Mouse (Mus musculus) stomach, postnatal 0 days (tissue): ENCODE results near the gene Rfxank. TPM values are rescaled to one million over a fixed set of nuclear protein-coding genes. Genes with fewer than 3 reads are reported as not detected.
A peak's percentile ranks its signal among the peaks of the same experiment; 100 is the strongest.

Experiments used
- ATAC-seq: fragments of 200-750 bp; cut with Nextera tagmentation; 2 replicates; pipeline ENCODE4 v1.8.0; 2017; ENCODE audit not compliant: low FRiP score, low TSS enrichment
- DNase-seq: peaks from one replicate; pipeline ENCODE4 v3.0.0-alpha.2; 2016; ENCODE audit warnings: low spot score
- H3K27ac ChIP-seq: fragments of 300-500 bp; sonication (generic); replicated peaks from 2 replicates; pipeline ENCODE4 v1.5.1; 2014; ENCODE audit warnings: mild to moderate bottlenecking, control low read depth
- H3K27me3 ChIP-seq: fragments of 300-500 bp; sonication (generic); 2 replicates; pipeline ENCODE4 v1.6.1; 2014; ENCODE audit warnings: low read length; ENCODE audit not compliant: control insufficient read depth, insufficient read depth
- H3K36me3 ChIP-seq: fragments of 300-500 bp; sonication (generic); 2 replicates; pipeline ENCODE4 v1.6.1; 2014; ENCODE audit warnings: low read length, mixed read lengths; ENCODE audit not compliant: control insufficient read depth, insufficient read depth
- H3K4me1 ChIP-seq: fragments of 300-500 bp; sonication (generic); replicated peaks from 2 replicates; pipeline ENCODE4 v1.6.1; 2014; ENCODE audit warnings: antibody characterized with exemption; ENCODE audit not compliant: control insufficient read depth, insufficient read depth
- H3K4me2 ChIP-seq: fragments of 300-500 bp; sonication (generic); replicated peaks from 2 replicates; pipeline ENCODE4 v1.6.1; 2014; ENCODE audit warnings: low read depth, mild to moderate bottlenecking, control low read depth, moderate library complexity
- H3K4me3 ChIP-seq: fragments of 300-500 bp; sonication (generic); 2 replicates; pipeline ENCODE4 v1.5.1; 2014; ENCODE audit warnings: low read depth, low read length, control low read depth
- H3K9ac ChIP-seq: fragments of 300-500 bp; sonication (generic); 2 replicates; pipeline ENCODE4 v1.6.1; 2014; ENCODE audit warnings: mild to moderate bottlenecking, low read length, control low read depth, mixed read lengths
- H3K9me3 ChIP-seq: fragments of 300-500 bp; sonication (generic); 2 replicates; pipeline ENCODE4 v1.6.1; 2016; ENCODE audit warnings: low read length; ENCODE audit not compliant: control insufficient read depth
- CTCF ChIP-seq: IDR thresholded peaks from 2 replicates; pipeline ENCODE4 v1.5.1; 2016; ENCODE audit warnings: antibody characterized with exemption, low read depth, mild to moderate bottlenecking, moderate library complexity
- EP300 ChIP-seq: optimal IDR thresholded peaks from 2 replicates; pipeline ENCODE3; 2016; ENCODE audit warnings: antibody characterized with exemption
- WGBS: fragments of 180-500 bp; shearing (Covaris S2); extraction: QIAGEN DNeasy Blood & Tissue Kit; methylation state at CpG from one replicate; pipeline ENCODE4 v1.1.7; 2014; 5-methylcytosine and 5-hydroxymethylcytosine counted together
- polyA plus RNA-seq: library from polyadenylated mRNA; unstranded; fragments of >200 nt; fragmentation: Nextera tagmentation; extraction: Ambion mirVana; gene quantifications from 2 replicates; pipeline ENCODE4 v1.2.1, GENCODE M21; 2015

Gene Rfxank
- polyA plus RNA-seq, 1 experiment from 2014 or later = 8.9 TPM

DNA sequence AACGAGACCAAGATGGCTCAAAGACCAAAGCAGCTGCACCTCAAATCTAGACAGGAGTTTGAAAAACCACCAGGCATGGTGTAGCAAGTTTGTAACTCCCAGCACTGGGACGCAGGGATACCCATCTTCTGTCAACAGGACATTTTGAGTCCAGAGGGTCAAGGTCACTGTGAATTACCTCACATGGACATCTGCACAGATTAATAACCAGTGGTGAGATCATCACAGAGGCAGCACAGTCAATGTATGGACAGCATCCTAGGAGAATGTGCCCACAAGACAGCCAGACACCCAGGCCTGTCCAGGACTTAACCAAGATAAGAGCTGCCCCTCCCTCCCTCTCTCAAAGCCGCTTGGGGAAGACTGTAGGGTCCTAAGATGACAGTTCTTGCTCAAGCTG, 31.2 kb upstream of the Rfxank start:
- H3K4me1 ChIP-seq = no peaks in the 10 kb centered on the region
- no peak overlapping the region for H3K4me3 ChIP-seq
- no peak overlapping the region for H3K27ac ChIP-seq
- no peak overlapping the region for H3K9ac ChIP-seq
- ATAC-seq = no peak
- no peaks in the 10 kb centered on the region; the same call in 1 of the 2 replicates for H3K27me3 ChIP-seq
- H3K36me3 ChIP-seq = no peaks in the 10 kb centered on the region
- no peak for DNase-seq
- no peak overlapping the region for H3K4me2 ChIP-seq
- WGBS = 74% methylated on average over 3 of the region's 3 CpGs
- H3K9me3 ChIP-seq = no peaks in the 10 kb centered on the region
- TF ChIP-seq EP300 (no peak), CTCF (no peak)

DNA sequence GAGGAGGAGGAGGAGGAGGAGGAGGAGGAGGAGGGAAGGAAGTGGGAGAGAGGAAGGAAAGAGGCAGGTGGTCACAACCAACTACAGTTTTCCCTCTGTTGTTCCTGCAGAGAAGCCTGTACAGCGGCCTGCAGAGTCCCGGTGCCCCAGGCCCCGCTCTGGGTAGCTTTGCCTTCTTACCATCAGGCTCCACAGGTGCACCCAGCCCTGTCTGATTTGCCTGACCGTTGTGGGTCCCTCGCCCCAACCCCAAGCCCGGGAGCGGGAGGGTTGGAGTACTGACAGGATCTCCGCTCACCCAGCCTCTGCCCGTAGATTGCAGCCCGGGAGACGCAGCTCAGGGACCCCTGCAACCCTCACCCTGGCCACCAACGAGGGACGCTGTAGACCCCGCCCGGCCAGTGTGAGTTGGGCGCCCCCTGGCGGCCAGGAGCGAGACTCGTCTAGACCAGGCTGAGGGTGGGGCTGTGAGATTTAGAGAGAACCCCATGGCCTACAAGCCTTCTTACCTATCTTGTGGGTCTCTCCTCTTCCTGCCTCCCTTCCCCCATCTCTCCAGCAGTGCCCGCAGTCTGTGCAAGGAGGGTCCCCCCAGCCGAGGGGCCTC, 27.7 kb upstream of the Rfxank start:
- H3K27ac ChIP-seq = no peak overlapping the region
- H3K4me2 ChIP-seq = peak overlapping the region; percentile 53
- DNase-seq (peak; percentile 75), ATAC-seq (peak; percentile 82)
- 2% methylated on average over 21 of the region's 21 CpGs for WGBS
- H3K4me1 ChIP-seq = no peaks in the 10 kb centered on the region
- H3K9me3 ChIP-seq = no peaks in the 10 kb centered on the region
- H3K9ac ChIP-seq = peak overlapping the region; percentile 23; the same call in 1 of the 2 replicates
- H3K4me3 ChIP-seq = peak overlapping the region; percentile 13
- TF ChIP-seq EP300 = no peak
- TF ChIP-seq CTCF = peak; percentile 97
- no peaks in the 10 kb centered on the region for H3K36me3 ChIP-seq
- no peaks in the 10 kb centered on the region; the same call in 1 of the 2 replicates for H3K27me3 ChIP-seq

DNA sequence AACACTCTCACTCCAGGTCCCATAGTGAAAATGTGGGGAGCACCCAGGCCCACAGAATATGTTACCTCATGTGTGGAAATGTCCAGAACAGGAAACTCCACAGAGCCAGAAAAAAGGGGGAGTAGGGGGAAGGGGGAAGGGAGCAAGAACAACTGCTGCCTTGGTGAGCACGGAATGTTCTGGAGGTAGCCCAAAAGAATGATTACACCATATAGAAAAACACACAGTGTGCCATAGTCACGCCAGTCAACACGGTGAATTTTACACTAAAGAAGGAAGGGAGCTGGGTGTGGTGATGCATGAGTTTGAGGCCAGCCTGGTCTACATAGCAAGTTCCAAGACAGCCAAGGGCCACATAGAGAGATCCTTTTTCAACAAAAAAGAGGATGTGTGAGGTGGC, 24.4 kb upstream of the Rfxank start:
- 59% methylated on average over 3 of the region's 3 CpGs for WGBS
- H3K4me1 ChIP-seq = no peaks in the 10 kb centered on the region
- no peaks in the 10 kb centered on the region; the same call in 1 of the 2 replicates for H3K27me3 ChIP-seq
- H3K4me3 ChIP-seq = no peak overlapping the region
- TF ChIP-seq CTCF (no peak), EP300 (no peak)
- H3K9me3 ChIP-seq = no peaks in the 10 kb centered on the region
- no peaks in the 10 kb centered on the region for H3K36me3 ChIP-seq
- no peak overlapping the region for H3K9ac ChIP-seq
- DNase-seq (no peak), ATAC-seq (no peak)
- H3K27ac ChIP-seq = no peak overlapping the region
- H3K4me2 ChIP-seq = no peak overlapping the region

DNA sequence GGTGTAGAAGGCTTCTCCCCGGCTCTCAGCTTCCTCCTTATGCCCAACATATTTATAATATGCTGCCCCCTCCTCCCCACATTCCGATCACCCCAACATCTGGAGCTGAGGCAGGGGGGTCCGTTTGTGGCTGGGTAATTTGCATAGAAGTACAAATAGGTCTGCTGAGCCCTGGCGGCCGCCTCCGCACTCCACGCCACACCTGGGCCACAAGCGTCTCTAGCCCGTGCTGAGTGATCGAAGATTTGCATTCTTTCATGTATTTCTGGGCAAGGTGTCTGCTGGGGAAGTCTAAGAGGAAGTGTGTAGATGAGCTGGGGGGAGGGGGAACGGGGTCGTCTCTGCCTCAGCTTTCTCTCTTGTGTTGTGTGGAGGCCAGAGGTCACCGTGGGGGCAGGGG, 21.1 kb upstream of the Rfxank start:
- DNase-seq (no peak), ATAC-seq (no peak)
- H3K9me3 ChIP-seq = no peaks in the 10 kb centered on the region
- H3K27me3 ChIP-seq = no peaks in the 10 kb centered on the region
- WGBS = 62% methylated on average over 13 of the region's 13 CpGs
- no peak overlapping the region for H3K9ac ChIP-seq
- no peak overlapping the region for H3K27ac ChIP-seq
- H3K4me1 ChIP-seq = no peaks in the 10 kb centered on the region
- H3K4me2 ChIP-seq = no peak overlapping the region
- no peak overlapping the region for H3K4me3 ChIP-seq
- TF ChIP-seq CTCF (no peak), EP300 (no peak)
- no peaks in the 10 kb centered on the region for H3K36me3 ChIP-seq

DNA sequence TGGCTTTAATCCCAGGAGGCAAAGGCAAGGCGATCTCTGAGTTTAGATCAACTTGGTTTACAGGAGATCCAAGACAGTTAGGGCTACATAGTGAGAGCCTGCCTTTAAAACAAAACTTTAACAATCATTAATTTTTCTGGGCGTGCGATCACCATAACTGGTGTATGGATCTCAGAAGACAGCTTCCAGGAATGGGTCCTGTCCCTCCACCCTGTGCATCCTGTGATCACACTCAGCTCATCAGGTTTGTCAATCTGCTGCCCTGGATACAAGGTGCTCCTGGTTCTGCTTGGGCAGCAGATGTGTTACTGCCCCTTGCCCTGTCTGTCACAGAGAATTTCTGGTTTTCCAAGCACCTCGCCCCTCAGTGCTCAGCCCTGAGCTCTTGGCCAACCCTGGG, 20.3 kb upstream of the Rfxank start:
- Histone ChIP-seq H3K27me3 (no peaks in the 10 kb centered on the region), H3K4me3 (no peak overlapping the region), H3K4me1 (no peaks in the 10 kb centered on the region), H3K9ac (no peak overlapping the region), H3K4me2 (no peak overlapping the region), H3K9me3 (no peaks in the 10 kb centered on the region), H3K36me3 (no peaks in the 10 kb centered on the region), H3K27ac (no peak overlapping the region)
- no peak for ATAC-seq
- no peak for DNase-seq
- WGBS = 65% methylated on average over 4 of the region's 4 CpGs
- TF ChIP-seq EP300 = no peak
- no peak for TF ChIP-seq CTCF

DNA sequence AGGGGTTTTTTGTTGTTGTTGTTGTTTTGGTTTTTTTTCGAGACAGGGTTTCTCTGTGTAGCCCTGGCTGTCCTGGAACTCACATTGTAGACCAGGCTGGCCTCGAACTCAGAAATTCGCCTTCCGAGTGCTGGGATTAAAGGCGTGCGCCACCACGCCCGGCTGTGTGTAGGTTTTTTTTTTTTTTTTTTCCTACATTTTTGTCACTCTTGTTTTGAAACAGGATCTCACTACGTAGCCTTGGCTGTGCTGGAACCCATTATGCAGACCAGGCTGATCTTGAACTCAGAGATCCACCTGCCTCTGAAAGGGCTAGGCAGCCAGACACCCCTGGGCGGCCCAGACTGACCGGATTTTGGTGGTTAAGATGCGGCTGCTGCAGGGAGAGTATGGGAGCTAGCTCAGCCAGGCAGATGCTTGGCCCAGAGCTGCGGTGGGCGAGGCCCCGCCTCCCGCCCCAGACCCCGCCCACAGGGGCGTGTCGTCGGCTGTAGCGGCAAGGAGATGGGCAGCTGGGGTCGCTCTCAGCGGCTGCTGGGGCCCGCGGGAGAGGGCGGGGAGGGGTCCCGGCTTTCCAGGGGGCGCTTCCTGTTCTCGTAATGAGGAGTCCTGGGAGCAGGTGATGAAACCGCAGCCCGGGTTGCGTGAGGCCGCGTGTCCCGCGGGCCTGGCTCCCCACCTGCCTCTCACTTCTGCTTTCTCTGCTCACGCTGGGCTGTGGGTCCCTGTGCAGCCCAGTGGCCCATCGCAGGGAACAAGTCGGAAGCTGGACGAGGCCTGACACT, 19.3 kb upstream of the Rfxank start:
- no peaks in the 10 kb centered on the region for H3K9me3 ChIP-seq
- no peaks in the 10 kb centered on the region for H3K36me3 ChIP-seq
- WGBS = 10% methylated on average over 39 of the region's 40 CpGs
- TF ChIP-seq CTCF (peak; percentile 21; the same call in 1 of the 2 replicates), EP300 (no peak)
- H3K4me1 ChIP-seq = no peaks in the 10 kb centered on the region
- H3K4me3 ChIP-seq = peak overlapping the region; percentile 44
- ATAC-seq (peak; percentile 81), DNase-seq (peak; percentile 80)
- no peak overlapping the region for H3K27ac ChIP-seq
- no peaks in the 10 kb centered on the region for H3K27me3 ChIP-seq
- H3K9ac ChIP-seq = peak overlapping the region; percentile 55
- peak overlapping the region; percentile 79 for H3K4me2 ChIP-seq
